Mouse (Mus musculus): ENCODE data around the gene Fbxl21. TPM values are rescaled to one million over a fixed set of nuclear protein-coding genes. Genes with fewer than 3 reads are reported as not detected.

Gene Fbxl21
- total RNA-seq, 2 experiments from 2014 or later = 4.4 to 5.8 TPM

GRCm38 (mm10) chr13:56529031-56529430, 6.8 kb downstream of the Fbxl21 start:
- intact Hi-C loops (cut with DNase I) = no loop called here
- DNase-seq = no peak

GRCm38 (mm10) chr13:56529685-56530084, 7.4 kb downstream of the Fbxl21 start:
- intact Hi-C loops (cut with DNase I) = no loop called here
- DNase-seq = no peak

GRCm38 (mm10) chr13:56534931-56535330, 12.7 kb downstream of the Fbxl21 start:
- intact Hi-C loops (cut with DNase I) = no loop called here
- DNase-seq = no peak

- intact Hi-C loops (cut with DNase I) = no loop called here
- DNase-seq = no peak
These were observed 13.3 kb downstream of the Fbxl21 start for GRCm38 (mm10) chr13:56535570-56535969.

- DNase-seq = no peak
- intact Hi-C loops (cut with DNase I) = no loop called here
These were observed 14.8 kb downstream of the Fbxl21 start for GRCm38 (mm10) chr13:56537026-56537425.

GRCm38 (mm10) chr13:56539846-56540245, 17.6 kb downstream of the Fbxl21 start:
- intact Hi-C loops (cut with DNase I) = no loop called here
- peak; percentile 47 for DNase-seq

GRCm38 (mm10) chr13:56543805-56544204, 21.5 kb downstream of the Fbxl21 start:
- intact Hi-C loops (cut with DNase I) = no loop called here

GRCm38 (mm10) chr13:56544956-56545355, 22.7 kb downstream of the Fbxl21 start:
- intact Hi-C loops (cut with DNase I) = no loop called here

More at GRCm38 (mm10) chr13:56543805-56544204, 21.5 kb downstream of the Fbxl21 start:
- DNase-seq = no peak

GRCm38 (mm10) chr13:56548401-56548800, 26.1 kb downstream of the Fbxl21 start, which contains the start of gene Lect2:
TSS of gene Lect2 (minus strand) at chr13:56548502.
- intact Hi-C loops (cut with DNase I) = no loop called here
- no peak for DNase-seq

More at GRCm38 (mm10) chr13:56544956-56545355, 22.7 kb downstream of the Fbxl21 start:
- DNase-seq = no peak

- no peak for DNase-seq
- intact Hi-C loops (cut with DNase I) = no loop called here
These were observed 27.1 kb downstream of the Fbxl21 start for GRCm38 (mm10) chr13:56549364-56549763.

- no peak for DNase-seq
- intact Hi-C loops (cut with DNase I) = loop anchor here (5.0 to 10.0 kb wide), 2 partner anchors 73 to 184 kb away; no protein-coding TSS in a partner anchor
These were observed 28.3 kb downstream of the Fbxl21 start for GRCm38 (mm10) chr13:56550574-56550973.

GRCm38 (mm10) chr13:56551661-56552060, 29.4 kb downstream of the Fbxl21 start:
- no peak for DNase-seq
- intact Hi-C loops (cut with DNase I) = loop anchor here (5.0 to 10.0 kb wide), 2 partner anchors 74 to 183 kb away; no protein-coding TSS in a partner anchor

GRCm38 (mm10) chr13:56553923-56554322, 31.7 kb downstream of the Fbxl21 start:
- intact Hi-C loops (cut with DNase I) = loop anchor here (5.0 to 10.0 kb wide), 2 partner anchors 77 to 181 kb away; no protein-coding TSS in a partner anchor
- DNase-seq = no peak

- intact Hi-C loops (cut with DNase I) = loop anchor here (5.0 to 10.0 kb wide), 2 partner anchors 77 to 180 kb away; no protein-coding TSS in a partner anchor
These were observed 32.1 kb downstream of the Fbxl21 start for GRCm38 (mm10) chr13:56554409-56554808.

GRCm38 (mm10) chr13:56555957-56556356, 33.7 kb downstream of the Fbxl21 start:
- DNase-seq = peak; percentile 46
- intact Hi-C loops (cut with DNase I) = loop anchor here (10.0 kb wide), 1 partner anchor 179 kb away; no protein-coding TSS in a partner anchor

More at GRCm38 (mm10) chr13:56554409-56554808, 32.1 kb downstream of the Fbxl21 start:
- DNase-seq = peak; percentile 58

- no peak for DNase-seq
- intact Hi-C loops (cut with DNase I) = loop anchor here (10.0 kb wide), 1 partner anchor 178 kb away; no protein-coding TSS in a partner anchor
These were observed 34.4 kb downstream of the Fbxl21 start for GRCm38 (mm10) chr13:56556701-56557100.

- DNase-seq = no peak
- intact Hi-C loops (cut with DNase I) = loop anchor here (10.0 kb wide), 1 partner anchor 176 kb away; no protein-coding TSS in a partner anchor
These were observed 36.5 kb downstream of the Fbxl21 start for GRCm38 (mm10) chr13:56558811-56559210.

- intact Hi-C loops (cut with DNase I) = loop anchor here (10.0 kb wide), 1 partner anchor 175 kb away; no protein-coding TSS in a partner anchor
- DNase-seq = no peak
These were observed 37.6 kb downstream of the Fbxl21 start for GRCm38 (mm10) chr13:56559841-56560370.

GRCm38 (mm10) chr13:56561129-56561528, 38.9 kb downstream of the Fbxl21 start:
- intact Hi-C loops (cut with DNase I) = no loop called here
- DNase-seq = no peak

- intact Hi-C loops (cut with DNase I) = no loop called here
- peak; percentile 39 for DNase-seq
These were observed 40.8 kb downstream of the Fbxl21 start for GRCm38 (mm10) chr13:56563075-56563474.

- no peak for DNase-seq
- intact Hi-C loops (cut with DNase I) = no loop called here
These were observed 44.1 kb downstream of the Fbxl21 start for GRCm38 (mm10) chr13:56566336-56566735.

- intact Hi-C loops (cut with DNase I) = no loop called here
- DNase-seq = no peak
These were observed 49.4 kb downstream of the Fbxl21 start for GRCm38 (mm10) chr13:56571645-56572044.

All from left cerebral cortex, postnatal 4 days (tissue).